Mouse (Mus musculus) thymus, postnatal 36 days (tissue): ENCODE results near the gene Ear14.
"Not testable (repeated sequence)": the region's sequence is repeated elsewhere in the genome, so short reads cannot be mapped to it uniquely, and the experiment has no call there.

Experiments used
- DNase-seq, 2 experiments: peaks; one replicate each; pipeline ENCODE4 v3.0.0; 2022; ENCODE audit warnings: mixed read lengths in 2 of 2

Ear14 gene

DNA sequence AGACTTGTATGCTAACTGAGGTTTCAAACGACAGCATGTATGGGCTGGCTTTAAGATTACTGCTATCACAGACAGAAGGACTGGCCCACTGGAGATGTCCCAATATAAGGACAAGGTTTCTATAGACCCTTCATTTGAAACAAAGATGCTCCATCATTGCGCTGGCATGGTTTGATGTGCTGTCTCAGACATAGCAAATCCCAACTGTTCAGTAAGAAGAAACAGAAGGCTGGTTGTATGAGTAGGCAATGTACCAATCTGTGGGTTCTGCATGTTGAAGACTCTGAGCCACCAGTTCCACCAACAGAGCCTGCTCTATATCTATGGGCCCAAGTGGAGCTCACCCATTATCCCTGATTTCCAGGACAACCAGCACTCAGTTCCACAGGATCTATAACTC, at the start of gene Ear14:
Gene Ear14 (plus strand): TSS at position 277 of the 400 bp plus-strand sequence.
- DNase-seq, result no peak

DNA sequence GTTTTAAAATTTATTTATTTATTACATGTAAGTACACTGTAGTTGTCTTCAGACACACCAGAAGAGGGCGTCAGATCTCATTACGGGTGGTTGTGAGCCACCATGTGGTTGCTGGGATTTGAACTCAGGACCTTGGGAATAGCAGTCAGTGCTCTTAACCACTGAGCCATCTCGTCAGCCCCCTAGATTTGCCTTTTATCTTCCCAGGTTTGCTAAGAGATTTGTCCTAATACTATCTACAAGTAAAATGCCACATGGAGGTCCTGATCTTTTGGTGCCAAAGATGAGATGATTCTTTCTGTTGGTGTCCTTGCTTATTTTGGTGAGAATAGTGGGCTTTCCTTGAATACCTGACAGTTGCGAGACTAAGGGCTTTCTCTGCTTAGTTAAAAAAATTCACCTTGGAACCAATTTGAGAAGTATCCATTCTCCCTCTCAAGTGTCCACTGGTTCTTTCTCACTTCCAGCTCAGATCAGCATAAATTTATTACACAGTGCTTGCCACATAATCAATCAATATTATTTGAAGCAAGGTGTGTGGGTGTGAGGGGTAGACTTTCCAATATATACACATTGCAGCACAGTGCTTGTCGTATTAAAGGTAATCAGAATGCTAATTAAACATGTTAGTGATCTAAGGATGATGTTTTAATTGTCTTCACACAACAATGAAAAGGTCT, 47.0 kb upstream of the Ear14 start:
- no peak for DNase-seq

DNA sequence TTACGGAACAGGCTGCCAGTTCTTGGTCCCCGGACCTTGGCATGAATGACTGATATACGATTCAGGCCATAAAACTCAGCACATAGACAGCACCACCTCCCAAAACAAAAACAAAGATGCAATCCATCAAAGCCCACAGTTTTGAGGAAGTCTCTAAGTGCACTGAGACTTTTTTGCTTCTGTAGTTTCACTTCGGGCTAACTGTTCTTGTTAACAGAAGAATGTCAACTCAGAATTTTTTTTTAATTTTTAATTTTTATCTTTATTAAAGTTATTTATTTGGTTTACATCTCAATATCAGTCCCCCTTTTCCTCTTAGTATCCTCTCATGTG, 46.5 kb upstream of the Ear14 start:
- no peak for DNase-seq

DNA sequence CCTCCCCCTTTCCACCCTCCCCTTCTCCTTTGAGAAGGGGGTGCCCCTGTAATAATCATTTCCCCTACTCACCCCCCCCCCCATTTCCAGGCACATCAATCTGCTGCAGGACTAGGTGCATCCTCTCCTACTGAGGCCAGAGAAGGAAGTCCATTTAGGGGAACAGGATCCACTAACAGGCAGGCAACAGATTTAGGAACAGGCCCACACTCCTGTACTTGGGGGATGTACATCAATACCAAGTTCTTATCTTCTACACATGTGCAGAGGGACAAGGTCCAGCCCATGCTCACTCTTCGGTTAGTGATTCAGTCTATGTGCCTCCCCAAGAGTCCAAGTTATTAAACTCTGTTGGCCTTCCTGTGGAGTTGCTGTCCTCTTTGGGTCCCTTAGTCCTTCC, 46.1 kb upstream of the Ear14 start:
- no peak for DNase-seq

GRCm38 (mm10) chr14:51161976-51162375, 41.2 kb upstream of the Ear14 start, which contains the start of gene Rnase2b:
Rnase2b (plus strand) TSS chr14:51162260.
- DNase-seq, result not testable (repeated sequence)

DNA sequence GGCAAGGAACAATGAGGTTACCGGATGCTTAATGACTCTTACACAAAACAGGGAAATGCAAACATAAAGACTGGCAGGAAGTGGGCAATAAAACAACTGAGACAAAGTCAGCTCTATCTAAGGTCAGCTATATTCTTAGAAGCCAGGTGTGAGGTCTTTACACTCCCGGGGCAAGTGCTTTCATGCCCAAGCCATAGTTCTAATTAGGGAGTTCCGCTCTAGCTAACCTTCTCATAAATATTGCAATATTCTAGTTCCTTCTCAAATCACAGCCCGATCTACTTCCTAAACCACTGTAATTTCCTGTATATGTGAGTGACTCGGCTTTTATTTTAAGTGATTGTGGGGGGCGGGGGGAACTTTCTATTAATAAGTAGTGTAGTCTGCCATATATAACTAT, 39.9 kb upstream of the Ear14 start:
- not testable (repeated sequence) for DNase-seq

- no peak for DNase-seq
Measured at GRCm38 (mm10) chr14:51165435-51165834, 37.8 kb upstream of the Ear14 start.

DNA sequence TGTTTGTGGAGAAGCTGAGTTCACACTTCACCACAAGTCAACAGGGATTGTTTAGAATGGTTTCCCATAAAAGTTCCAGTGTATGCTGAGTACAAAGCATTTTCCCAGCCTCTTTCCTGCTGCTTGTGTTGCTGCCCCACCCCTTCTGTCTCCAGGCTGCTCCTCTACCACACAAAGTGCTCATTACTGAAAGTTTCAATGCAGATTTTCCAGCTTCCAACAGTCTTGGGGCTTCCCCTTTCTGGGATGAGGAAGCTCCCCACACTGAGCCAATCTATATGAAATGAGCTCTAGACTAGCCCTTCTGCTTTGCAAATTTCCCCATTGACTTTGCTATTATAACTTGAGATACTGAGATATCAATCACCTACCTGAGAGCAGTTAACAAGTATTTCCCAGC, 37.1 kb upstream of the Ear14 start:
- DNase-seq, result no peak

DNA sequence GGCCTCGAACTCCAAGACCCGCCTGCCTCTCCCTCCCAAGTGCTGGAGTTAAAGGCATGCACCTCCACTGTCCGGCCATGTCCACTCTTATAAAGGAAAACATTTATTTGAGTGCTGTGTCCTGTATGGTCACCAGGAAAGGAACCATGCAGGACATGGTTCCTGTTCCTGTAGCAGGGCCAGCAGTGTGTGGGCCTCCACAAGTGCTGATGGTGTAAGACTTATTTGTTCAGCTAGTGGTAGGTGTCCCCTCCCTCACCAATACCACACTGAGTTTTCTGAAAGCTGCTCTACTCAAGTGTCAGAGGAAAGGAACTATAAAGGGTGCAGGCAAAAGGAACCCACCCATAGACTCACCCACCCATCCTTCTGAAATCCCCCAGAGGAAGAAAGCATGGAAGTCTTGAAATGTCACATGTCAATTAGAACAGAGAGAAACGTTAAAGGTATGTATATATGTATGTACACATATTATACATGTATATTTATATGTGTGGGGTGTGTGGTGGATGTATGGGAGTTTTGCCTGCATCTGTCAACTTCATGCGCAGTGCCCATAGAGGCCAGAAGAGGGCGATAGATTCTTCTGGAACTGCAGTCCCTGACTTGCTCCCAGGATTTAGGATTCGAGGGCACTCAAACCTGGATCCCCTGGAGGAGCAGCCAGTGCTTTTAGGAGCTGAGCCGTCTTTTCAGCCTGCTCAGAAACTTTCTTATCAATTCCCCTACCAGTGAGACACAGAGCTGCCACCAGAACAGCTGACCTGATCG, 30.9 kb upstream of the Ear14 start:
- not testable (repeated sequence) for DNase-seq

DNA sequence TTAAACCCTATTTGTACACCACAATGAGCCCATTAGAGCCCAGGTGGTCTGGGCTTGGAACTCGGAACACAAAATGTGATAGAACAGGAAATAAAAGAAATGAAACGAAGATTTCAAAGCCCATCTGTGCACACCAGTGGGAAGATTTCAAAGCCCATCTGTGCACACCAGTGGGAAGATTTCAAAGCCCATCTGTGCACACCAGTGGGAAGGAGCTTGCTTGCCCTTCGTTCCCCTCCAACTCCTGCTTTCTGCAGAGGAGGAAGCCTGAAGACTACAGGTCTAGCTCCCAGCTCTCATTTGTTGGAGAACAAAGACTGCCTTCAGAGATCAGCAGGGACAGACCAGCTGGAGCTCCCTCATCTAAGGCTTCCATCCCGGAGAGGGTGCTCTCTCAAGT, 30.2 kb upstream of the Ear14 start:
- DNase-seq, result not testable (repeated sequence)

- no peak for DNase-seq
Measured at GRCm38 (mm10) chr14:51173843-51174242, 29.3 kb upstream of the Ear14 start.

DNA sequence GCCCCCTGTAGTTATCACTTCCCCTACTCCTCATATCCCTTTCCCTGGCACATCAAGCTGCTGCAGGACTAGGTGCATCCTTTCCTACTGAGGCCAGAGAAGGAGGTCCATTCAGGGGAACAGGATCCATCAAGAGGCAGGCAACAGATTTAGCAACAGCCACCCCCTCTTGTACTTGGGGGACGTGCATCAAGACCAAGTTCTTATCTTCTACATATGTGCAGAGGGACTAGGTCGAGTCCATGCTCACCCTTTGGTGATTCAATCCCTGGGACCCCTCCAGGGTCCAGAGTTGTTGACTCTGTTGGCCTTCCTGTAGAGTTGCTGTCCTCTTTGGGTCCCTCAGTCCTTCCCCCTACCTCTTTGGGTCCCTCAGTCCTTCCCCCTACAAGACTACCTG, 22.1 kb upstream of the Ear14 start:
- DNase-seq, result not testable (repeated sequence)

DNA sequence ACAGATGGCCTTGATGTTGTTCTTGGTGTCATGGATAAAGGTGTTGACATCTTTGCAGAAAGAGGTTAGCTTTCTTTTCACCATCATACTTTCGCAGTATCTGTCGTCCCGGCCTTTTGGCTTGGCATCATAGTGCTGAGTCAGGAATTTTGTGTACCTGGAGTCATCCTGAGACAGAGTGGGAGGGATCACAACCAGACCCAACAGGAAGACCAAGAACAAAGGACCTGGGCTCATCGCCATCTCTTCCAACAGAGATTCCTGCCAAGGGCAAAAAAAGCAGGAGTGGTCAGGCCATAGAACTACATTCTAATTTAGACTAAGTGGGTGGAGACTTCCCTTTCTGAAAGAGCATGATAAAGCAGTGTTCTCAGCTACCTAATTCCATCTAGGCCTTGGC, 7.5 kb upstream of the Ear14 start:
- DNase-seq, result no peak

- DNase-seq, result no peak
Measured at GRCm38 (mm10) chr14:51199098-51200023, 3.8 kb upstream of the Ear14 start, which contains the start of gene Ang2. Ang2 (minus strand) TSS chr14:51199148.

GRCm38 (mm10) chr14:51200054-51200453, 3.1 kb upstream of the Ear14 start:
- DNase-seq, result no peak

- no peak for DNase-seq
Measured at GRCm38 (mm10) chr14:51200466-51200865, 2.7 kb upstream of the Ear14 start.

GRCm38 (mm10) chr14:51220075-51220474, 16.9 kb downstream of the Ear14 start:
- not testable (repeated sequence) for DNase-seq

DNA sequence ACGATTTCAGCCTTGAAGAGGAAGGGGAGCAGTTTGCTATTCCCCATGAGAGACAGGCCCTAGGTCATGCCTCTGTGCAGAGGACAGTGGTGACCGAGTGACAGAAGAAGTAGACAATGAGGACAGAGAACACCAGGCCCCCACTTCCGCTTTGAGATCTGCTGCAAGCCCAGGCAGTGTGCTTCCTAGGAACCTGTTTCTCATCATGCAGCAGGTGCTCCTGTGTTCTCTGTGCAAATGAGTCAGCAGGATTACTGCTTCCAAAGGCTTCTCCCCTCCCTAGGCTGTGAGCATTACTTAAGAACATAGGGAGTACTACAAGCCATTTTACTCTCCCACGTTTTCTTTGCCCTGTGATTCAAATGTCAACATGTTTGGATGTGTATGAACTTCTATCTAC, 26.5 kb downstream of the Ear14 start:
- not testable (repeated sequence) for DNase-seq

- DNase-seq, result not testable (repeated sequence)
Measured at GRCm38 (mm10) chr14:51237488-51237887, 34.3 kb downstream of the Ear14 start.

DNA sequence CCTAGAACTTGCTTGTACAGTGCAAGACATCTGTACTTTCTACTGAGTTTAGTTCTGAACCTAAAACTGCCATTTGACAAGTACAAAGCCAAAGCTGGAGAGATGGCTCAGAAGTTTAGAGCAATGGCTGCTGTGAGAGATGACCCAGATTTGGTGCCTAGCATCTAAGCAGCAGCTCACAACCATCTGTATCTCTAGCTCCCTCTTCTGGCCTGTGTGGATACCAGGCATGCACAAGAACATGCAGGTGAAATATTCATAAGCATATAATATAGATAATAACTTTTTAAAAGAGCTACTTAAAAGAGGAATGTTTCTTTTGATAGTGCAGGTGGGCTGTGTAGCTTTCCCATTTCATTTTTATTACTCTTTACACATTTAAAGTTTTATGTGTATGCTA, 37.7 kb downstream of the Ear14 start:
- DNase-seq, result no peak

- DNase-seq, result no peak
Measured at GRCm38 (mm10) chr14:51247736-51248135, 44.5 kb downstream of the Ear14 start.

DNA sequence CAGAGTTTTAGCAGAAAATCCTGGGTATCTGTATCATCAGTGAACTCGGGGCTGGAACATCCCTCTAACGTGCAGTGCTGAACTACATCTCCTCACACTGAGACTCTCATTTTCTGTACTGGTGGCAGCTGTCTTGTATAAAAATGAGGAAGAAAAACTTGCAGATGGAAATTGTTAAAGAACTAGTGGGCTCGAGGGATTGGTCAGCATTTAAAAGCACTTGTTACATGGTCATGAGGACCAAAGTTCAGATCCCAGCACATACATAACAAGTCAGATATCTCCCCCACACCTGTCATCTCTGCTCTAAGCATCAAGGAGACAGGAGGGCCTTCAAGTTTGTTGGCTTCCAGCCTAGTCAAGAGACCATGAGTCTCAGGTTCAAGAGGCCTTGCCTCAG, 47.2 kb downstream of the Ear14 start:
- no peak for DNase-seq

GRCm38 (mm10) chr14:51252206-51252605, 49.0 kb downstream of the Ear14 start:
- not testable (repeated sequence) for DNase-seq
